Mouse (Mus musculus) embryonic facial prominence, embryonic 13.5 days (tissue): ENCODE measurements around the gene Pskh1. TPM values are rescaled to one million over a fixed set of nuclear protein-coding genes. Genes with fewer than 3 reads are reported as not detected.

Experiments
- ATAC-seq: fragments of 200-750 bp; cut with Nextera tagmentation; 2 replicates; pipeline ENCODE4 v1.8.0; 2017; ENCODE audit warnings: low read depth; ENCODE audit not compliant: insufficient number of reproducible peaks, insufficient read depth, low FRiP score, low TSS enrichment
- H3K27ac ChIP-seq: fragments of 300-500 bp; sonication (generic); 2 replicates; pipeline ENCODE4 v1.5.1; 2015; ENCODE audit warnings: moderate library complexity, mild to moderate bottlenecking, inconsistent platforms
- H3K27me3 ChIP-seq: fragments of 300-500 bp; sonication (generic); 2 replicates; pipeline ENCODE4 v1.6.1; 2015; ENCODE audit warnings: mild to moderate bottlenecking, inconsistent platforms
- H3K36me3 ChIP-seq: fragments of 300-500 bp; sonication (generic); 2 replicates; pipeline ENCODE4 v1.6.1; 2015; ENCODE audit warnings: mild to moderate bottlenecking, inconsistent platforms
- H3K4me1 ChIP-seq: fragments of 300-500 bp; sonication (generic); 2 replicates; pipeline ENCODE4 v1.6.1; 2015; ENCODE audit warnings: inconsistent platforms
- H3K4me2 ChIP-seq: fragments of 300-500 bp; sonication (generic); 2 replicates; pipeline ENCODE4 v1.6.1; 2015; ENCODE audit warnings: moderate library complexity, mild to moderate bottlenecking, inconsistent platforms
- H3K4me3 ChIP-seq: fragments of 300-500 bp; sonication (generic); 2 replicates; pipeline ENCODE4 v1.5.1; 2015; ENCODE audit warnings: mild to moderate bottlenecking, inconsistent platforms
- H3K9ac ChIP-seq: fragments of 300-500 bp; sonication (generic); 2 replicates; pipeline ENCODE4 v1.6.1; 2015; ENCODE audit warnings: mild to moderate bottlenecking, inconsistent platforms
- H3K9me3 ChIP-seq: fragments of 300-500 bp; sonication (generic); 2 replicates; pipeline ENCODE4 v1.6.1; 2016; ENCODE audit warnings: inconsistent platforms
- WGBS: fragments of 180-500 bp; shearing (Covaris S2); methylation state at CpG from one replicate; pipeline ENCODE4 v1.1.7; 2015; ENCODE audit warnings: mixed read lengths; 5-methylcytosine and 5-hydroxymethylcytosine counted together
- polyA plus RNA-seq: library from polyadenylated mRNA; unstranded; fragments of >200 nt; fragmentation: Nextera tagmentation; extraction: Ambion mirVana; gene quantifications from 2 replicates; pipeline ENCODE4 v1.2.1, GENCODE M21; 2015

Gene Pskh1
- polyA plus RNA-seq, 1 experiment from 2014 or later = 43.2 TPM

GRCm38 (mm10) chr8:105859314-105859713 lies 40.9 kb upstream of the Pskh1 start:
- no peak overlapping the region for H3K4me3 ChIP-seq
- peak overlapping the region; percentile 87 for H3K4me2 ChIP-seq

GRCm38 (mm10) chr8:105860143-105860981 lies 39.9 kb upstream of the Pskh1 start, which contains the start of gene Nutf2:
TSS of gene Nutf2 (plus strand) at chr8:105860580.
- WGBS = under 1% methylated on average over 59 of the region's 59 CpGs
- Histone ChIP-seq H3K4me3 (peak within 1 kb of the TSS; percentile 98), H3K36me3 (peaks cover 12% of the 10 kb centered on the region), H3K4me2 (peak within 1 kb of the TSS; percentile 87), H3K27ac (peak within 1 kb of the TSS; percentile 94), H3K9ac (peak within 1 kb of the TSS; percentile 95), H3K9me3 (no peaks in the 10 kb centered on the region), H3K27me3 (no peaks in the 10 kb centered on the region), H3K4me1 (peaks cover 65% of the 10 kb centered on the region)
- ATAC-seq = peak; percentile 98

More at GRCm38 (mm10) chr8:105859314-105859713, 40.9 kb upstream of the Pskh1 start:
- peaks cover 64% of the 10 kb centered on the region for H3K4me1 ChIP-seq
- H3K27me3 ChIP-seq = no peaks in the 10 kb centered on the region
- ATAC-seq = no peak
- H3K27ac ChIP-seq = peak overlapping the region; percentile 94
- WGBS = 78% methylated on average over 5 of the region's 5 CpGs
- H3K36me3 ChIP-seq = peaks cover 7% of the 10 kb centered on the region; the same call in 1 of the 2 replicates
- H3K9me3 ChIP-seq = no peaks in the 10 kb centered on the region
- 0 out of 2 replicates have a peak overlapping the region, but pooled peaks have one; percentile 66 for H3K9ac ChIP-seq

GRCm38 (mm10) chr8:105861951-105862350 lies 38.3 kb upstream of the Pskh1 start:
- no peak overlapping the region for H3K27ac ChIP-seq
- peaks cover 54% of the 10 kb centered on the region for H3K4me1 ChIP-seq
- WGBS = 13% methylated on average over 1 of the region's 1 CpGs

GRCm38 (mm10) chr8:105866364-105867029 lies 33.7 kb upstream of the Pskh1 start:
- Histone ChIP-seq H3K4me1 (peaks cover 20% of the 10 kb centered on the region), H3K27me3 (no peaks in the 10 kb centered on the region), H3K9ac (no peak overlapping the region), H3K27ac (no peak overlapping the region), H3K9me3 (no peaks in the 10 kb centered on the region), H3K4me2 (no peak overlapping the region), H3K36me3 (peaks cover 59% of the 10 kb centered on the region), H3K4me3 (no peak overlapping the region)
- no peak for ATAC-seq
- 85% methylated on average over 6 of the region's 6 CpGs for WGBS

More at GRCm38 (mm10) chr8:105861951-105862350, 38.3 kb upstream of the Pskh1 start:
- Histone ChIP-seq H3K36me3 (peaks cover 26% of the 10 kb centered on the region), H3K9ac (peak overlapping the region; percentile 95), H3K4me3 (peak overlapping the region; percentile 98), H3K9me3 (no peaks in the 10 kb centered on the region), H3K4me2 (peak overlapping the region; percentile 87), H3K27me3 (no peaks in the 10 kb centered on the region)
- no peak for ATAC-seq

- no peak for ATAC-seq
- Histone ChIP-seq H3K4me3 (no peak overlapping the region), H3K4me1 (no peaks in the 10 kb centered on the region), H3K9me3 (no peaks in the 10 kb centered on the region), H3K36me3 (peaks cover 80% of the 10 kb centered on the region), H3K4me2 (no peak overlapping the region), H3K27ac (no peak overlapping the region), H3K27me3 (no peaks in the 10 kb centered on the region), H3K9ac (no peak overlapping the region)
- 88% methylated on average over 6 of the region's 6 CpGs for WGBS
These were observed 25.9 kb upstream of the Pskh1 start for GRCm38 (mm10) chr8:105874301-105874700.

GRCm38 (mm10) chr8:105880754-105881520 lies 19.3 kb upstream of the Pskh1 start, which contains the start of gene Edc4:
TSS of gene Edc4 (plus strand) at chr8:105880881.
- Histone ChIP-seq H3K4me2 (peak within 1 kb of the TSS; percentile 92), H3K27me3 (no peaks in the 10 kb centered on the region), H3K27ac (peak within 1 kb of the TSS; percentile 34), H3K4me1 (peaks cover 30% of the 10 kb centered on the region), H3K4me3 (peak within 1 kb of the TSS; percentile 80), H3K36me3 (peaks cover 56% of the 10 kb centered on the region), H3K9me3 (no peaks in the 10 kb centered on the region), H3K9ac (peak within 1 kb of the TSS; percentile 89)
- under 1% methylated on average over 45 of the region's 45 CpGs for WGBS
- ATAC-seq = peak; percentile 68

- Histone ChIP-seq H3K4me3 (no peak overlapping the region), H3K4me1 (peaks cover 6% of the 10 kb centered on the region), H3K27ac (no peak overlapping the region), H3K9me3 (no peaks in the 10 kb centered on the region), H3K36me3 (peaks cover 87% of the 10 kb centered on the region), H3K27me3 (no peaks in the 10 kb centered on the region), H3K4me2 (no peak overlapping the region), H3K9ac (no peak overlapping the region)
- WGBS = 91% methylated on average over 12 of the region's 12 CpGs
- ATAC-seq = no peak
These were observed 10.3 kb upstream of the Pskh1 start for GRCm38 (mm10) chr8:105889756-105890465.

GRCm38 (mm10) chr8:105890870-105891269 lies 9.4 kb upstream of the Pskh1 start:
- Histone ChIP-seq H3K27me3 (no peaks in the 10 kb centered on the region), H3K9ac (no peak overlapping the region), H3K36me3 (peaks cover 84% of the 10 kb centered on the region), H3K27ac (no peak overlapping the region), H3K4me3 (no peak overlapping the region), H3K4me1 (peaks cover 6% of the 10 kb centered on the region), H3K9me3 (no peaks in the 10 kb centered on the region), H3K4me2 (no peak overlapping the region)
- WGBS = 93% methylated on average over 6 of the region's 6 CpGs
- ATAC-seq = no peak

GRCm38 (mm10) chr8:105892432-105892831 lies 7.8 kb upstream of the Pskh1 start:
- Histone ChIP-seq H3K4me3 (no peak overlapping the region), H3K4me2 (no peak overlapping the region), H3K9me3 (no peaks in the 10 kb centered on the region), H3K27me3 (no peaks in the 10 kb centered on the region), H3K4me1 (peaks cover 6% of the 10 kb centered on the region), H3K27ac (no peak overlapping the region), H3K9ac (no peak overlapping the region), H3K36me3 (peaks cover 68% of the 10 kb centered on the region)
- no peak for ATAC-seq
- WGBS = 89% methylated on average over 6 of the region's 6 CpGs

- Histone ChIP-seq H3K9me3 (no peaks in the 10 kb centered on the region), H3K27me3 (no peaks in the 10 kb centered on the region), H3K27ac (0 out of 2 replicates have a peak within 1 kb of the TSS, but pooled peaks have one; percentile 22), H3K4me1 (peaks cover 6% of the 10 kb centered on the region), H3K9ac (peak within 1 kb of the TSS; percentile 57), H3K4me3 (peak within 1 kb of the TSS; percentile 17; the same call in 1 of the 2 replicates), H3K4me2 (peak within 1 kb of the TSS; percentile 45), H3K36me3 (peaks cover 59% of the 10 kb centered on the region)
- ATAC-seq = peak; percentile 68
- WGBS = 4% methylated on average over 11 of the region's 11 CpGs
These were observed 6.9 kb upstream of the Pskh1 start, which contains the start of gene Nrn1l for GRCm38 (mm10) chr8:105893339-105893738. TSS of gene Nrn1l (plus strand) at chr8:105893567.
